In genomic region chr6:15728844-15729577, GRCm38 (mm10) we compare ENCODE assay signal across 15 mouse cellular contexts. TPM values are rescaled to one million over a fixed set of nuclear protein-coding genes. Genes with fewer than 3 reads are reported as not detected.
DNase-seq lines count a peak whose midpoint lies in the region; ATAC-seq and TF ChIP-seq lines count a peak whose summit lies in the region.
"Had no signal": no experiment of that assay in that cellular context is flagged by ENCODE, and none has a peak within 500 bp of the region (broad histone marks: within the 10 kb centered on the region; RNA-seq: fewer than 3 reads in every experiment).

No protein-coding gene starts in this region.

- H3K27me3 ChIP-seq in heart, adult 2 months (ENCODE audit: control insufficient read depth, insufficient read depth, low read length) = no peaks in the 10 kb centered on the region
- no peaks in the 10 kb centered on the region for H3K27me3 ChIP-seq in hindbrain, embryonic 14.5 days (ENCODE audit: control insufficient read depth, insufficient read depth, low read length)
- H3K27me3 ChIP-seq: CH12.LX; liver, embryonic 15.5 days; midbrain, embryonic 12.5 days; neural tube, embryonic 15.5 days had no signal

- peaks cover 65% of the 10 kb centered on the region for H3K36me3 ChIP-seq in heart, adult 2 months (ENCODE audit: control insufficient read depth, insufficient read depth, low read length)
- H3K36me3 ChIP-seq in hindbrain, embryonic 14.5 days (replicated peaks; ENCODE audit: control insufficient read depth, insufficient read depth) = no peaks in the 10 kb centered on the region
- H3K36me3 ChIP-seq: liver, embryonic 15.5 days; midbrain, embryonic 12.5 days; neural tube, embryonic 15.5 days had no signal

- H3K4me1 ChIP-seq in heart, adult 2 months (ENCODE audit: control insufficient read depth, insufficient read depth, low read length) = peaks cover 28% of the 10 kb centered on the region
- H3K4me1 ChIP-seq in hindbrain, embryonic 14.5 days (replicated peaks; ENCODE audit: control insufficient read depth, insufficient read depth, low read length) = no peaks in the 10 kb centered on the region
- H3K4me1 ChIP-seq: liver, embryonic 15.5 days; midbrain, embryonic 12.5 days; neural tube, embryonic 15.5 days had no signal

- no peak for DNase-seq in heart, adult 2 months
- DNase-seq in heart, postnatal 25 days (ENCODE audit: low spot score) = no peak
- DNase-seq in lung, postnatal 36 days = peak; percentile 54
- DNase-seq in lung, postnatal 4 days = no peak
- no peak for DNase-seq in hindbrain, embryonic 14.5 days (ENCODE audit: low spot score)
- no peak for DNase-seq in c-Kit-positive CD71-positive TER-119-positive erythroid progenitor cells, embryonic 14.5 days (ENCODE audit: low spot score)
- DNase-seq: cerebellum, postnatal 36 days; heart, postnatal 14 days; right cerebral cortex, postnatal 4 days had no signal

- H3K27ac ChIP-seq in heart, adult 2 months = peak overlapping the region; percentile 70; the same call in 1 of the 2 replicates
- no peak overlapping the region for H3K27ac ChIP-seq in hindbrain, embryonic 14.5 days
- H3K27ac ChIP-seq: liver, embryonic 15.5 days; midbrain, embryonic 12.5 days; neural tube, embryonic 15.5 days had no signal

- TF ChIP-seq EP300 in heart, adult 2 months (IDR thresholded peaks at IDR 0.05; ENCODE audit: insufficient read depth, low read depth, low read length) = no peak

- H3K4me2 ChIP-seq in hindbrain, embryonic 14.5 days (replicated peaks) = no peak overlapping the region
- H3K4me2 ChIP-seq: liver, embryonic 15.5 days; midbrain, embryonic 12.5 days; neural tube, embryonic 15.5 days had no signal

- H3K79me2 ChIP-seq in heart, adult 2 months (replicated peaks; ENCODE audit: control insufficient read depth, insufficient read depth, low read length) = 0 out of 2 replicates have a peak, but pooled peaks cover under 1% of the 10 kb centered on the region

- ATAC-seq in common myeloid progenitor, adult 5-6 weeks (replicated peaks; ENCODE audit: low read depth, poor library complexity, severe bottlenecking) = peak; percentile 79
- ATAC-seq in neutrophil, adult 5-6 weeks (ENCODE audit: extremely low read depth, insufficient number of reproducible peaks, low FRiP score, poor library complexity, severe bottlenecking) = peak; percentile 82
- ATAC-seq in hindbrain, embryonic 14.5 days (ENCODE audit: low FRiP score) = no peak

- no peak for TF ChIP-seq POLR2A in heart, adult 2 months (IDR thresholded peaks at IDR 0.05; ENCODE audit: insufficient read depth, low read depth, low read length)

- no peak overlapping the region for H3K9ac ChIP-seq in heart, adult 2 months (ENCODE audit: low read depth, low read length)
- no peak overlapping the region for H3K9ac ChIP-seq in hindbrain, embryonic 14.5 days
- H3K9ac ChIP-seq: liver, embryonic 15.5 days; midbrain, embryonic 12.5 days; neural tube, embryonic 15.5 days had no signal

- WGBS in heart, adult 2 months = 70% methylated on average over 6 of the region's 6 CpGs
- WGBS in hindbrain, embryonic 14.5 days = 90% methylated on average over 6 of the region's 6 CpGs

- no peaks in the 10 kb centered on the region for H3K9me3 ChIP-seq in hindbrain, embryonic 14.5 days (ENCODE audit: control insufficient read depth, low read length)
- H3K9me3 ChIP-seq: liver, embryonic 15.5 days; midbrain, embryonic 12.5 days; neural tube, embryonic 15.5 days had no signal

- no peak for TF ChIP-seq CTCF in heart, adult 2 months (IDR thresholded peaks at IDR 0.05)

- intact Hi-C loops in heart, adult 2 months (cut with DNase I) = no loop called here
- intact Hi-C loops in heart, postnatal 25 days (cut with DNase I) = no loop called here

- H3K4me3 ChIP-seq in heart, adult 2 months = no peak overlapping the region
- H3K4me3 ChIP-seq in hindbrain, embryonic 14.5 days (replicated peaks; ENCODE audit: low read length) = no peak overlapping the region
- H3K4me3 ChIP-seq: liver, embryonic 15.5 days; midbrain, embryonic 12.5 days; neural tube, embryonic 15.5 days had no signal

RNA-seq across cellular contexts. Expression of gene Mdfic, which starts 8.6 kb away (rescaled TPM):
- 10 to 100 TPM; 14.5 to 15.3 TPM for total RNA-seq in heart, adult 2 months (2021)
- polyA plus RNA-seq in heart, adult 2 months (2012; rRNA removed) = 5.3 and 10.3 TPM in 2 replicates
- 10 to 100 TPM; 16.9 to 17.3 TPM for total RNA-seq in heart, postnatal 25 days (2021)
- total RNA-seq in common myeloid progenitor, adult 5-6 weeks (2017) = 15.6 and 18.0 TPM in 2 replicates
- 10.7 and 13.0 TPM in 2 replicates for total RNA-seq in neutrophil, adult 5-6 weeks (2017)
- 1.5 and 2.5 TPM in 2 replicates for polyA plus RNA-seq in hindbrain, embryonic 14.5 days (2014; fragmentation: Nextera tagmentation; extraction: Ambion mirVana)
